Mouse (Mus musculus) heart, adult 9 months (tissue): ENCODE measurements at regions not wholly inside any gene's neighbourhood (a gene's known extent, or its start where the extent isn't known, plus 50 kb on each side); places are given as distances from the start of the nearest gene placed in this dataset.
"Not testable (repeated sequence)": the region's sequence is repeated elsewhere in the genome, so short reads cannot be mapped to it uniquely, and the experiment has no call there.

Source experiments
- DNase-seq, 2 experiments: peaks; one replicate each; pipeline ENCODE4 v3.0.0; 2022; ENCODE audit warnings: low spot score in 2 of 2

DNA sequence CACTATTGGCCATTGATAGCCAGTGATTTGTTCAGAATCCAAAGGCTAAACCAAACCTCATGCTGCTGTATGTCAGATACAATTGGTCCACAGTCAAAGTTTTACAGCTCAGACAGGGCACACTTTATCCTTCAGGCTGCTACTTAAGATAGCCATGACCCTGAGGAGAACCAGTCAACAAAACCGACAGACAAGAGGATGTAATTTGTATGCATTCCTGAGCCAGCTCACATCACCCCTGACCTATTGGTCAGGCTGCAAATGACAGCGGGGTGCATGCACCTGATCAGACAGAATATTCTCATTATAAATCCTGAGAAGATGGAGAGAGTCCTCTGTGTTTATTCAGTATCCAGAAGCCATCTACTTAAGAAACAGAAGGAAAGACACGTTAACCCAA is 315.5 kb upstream of the Pou3f2 start:
- no peak for DNase-seq

- DNase-seq = no peak
Observed at GRCm38 (mm10) chr4:22792826-22793225, 304.7 kb upstream of the Pou3f2 start.

DNA sequence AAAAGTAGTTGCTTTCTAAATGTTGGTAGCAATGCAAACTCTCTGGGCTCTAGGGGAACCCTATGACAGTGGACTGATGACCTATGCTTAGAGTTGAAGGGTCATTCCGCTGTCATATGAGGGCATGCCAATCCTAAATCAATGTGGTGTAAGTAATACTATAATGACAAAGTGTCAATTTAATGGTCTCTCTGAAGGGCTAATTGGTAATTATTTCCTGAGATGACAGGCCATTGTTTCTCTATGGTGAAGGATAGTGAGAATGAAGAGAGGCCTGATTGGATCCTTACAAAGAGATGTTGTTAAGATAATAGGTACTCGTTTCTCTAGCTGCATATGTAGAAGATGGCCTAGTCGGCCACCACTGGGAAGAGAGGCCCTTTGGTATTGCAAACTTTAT is 299.7 kb upstream of the Pou3f2 start:
- no peak for DNase-seq

GRCm38 (mm10) chr4:22763026-22763425 is 274.9 kb upstream of the Pou3f2 start:
- not testable (repeated sequence) for DNase-seq
